In the genomic region with DNA sequence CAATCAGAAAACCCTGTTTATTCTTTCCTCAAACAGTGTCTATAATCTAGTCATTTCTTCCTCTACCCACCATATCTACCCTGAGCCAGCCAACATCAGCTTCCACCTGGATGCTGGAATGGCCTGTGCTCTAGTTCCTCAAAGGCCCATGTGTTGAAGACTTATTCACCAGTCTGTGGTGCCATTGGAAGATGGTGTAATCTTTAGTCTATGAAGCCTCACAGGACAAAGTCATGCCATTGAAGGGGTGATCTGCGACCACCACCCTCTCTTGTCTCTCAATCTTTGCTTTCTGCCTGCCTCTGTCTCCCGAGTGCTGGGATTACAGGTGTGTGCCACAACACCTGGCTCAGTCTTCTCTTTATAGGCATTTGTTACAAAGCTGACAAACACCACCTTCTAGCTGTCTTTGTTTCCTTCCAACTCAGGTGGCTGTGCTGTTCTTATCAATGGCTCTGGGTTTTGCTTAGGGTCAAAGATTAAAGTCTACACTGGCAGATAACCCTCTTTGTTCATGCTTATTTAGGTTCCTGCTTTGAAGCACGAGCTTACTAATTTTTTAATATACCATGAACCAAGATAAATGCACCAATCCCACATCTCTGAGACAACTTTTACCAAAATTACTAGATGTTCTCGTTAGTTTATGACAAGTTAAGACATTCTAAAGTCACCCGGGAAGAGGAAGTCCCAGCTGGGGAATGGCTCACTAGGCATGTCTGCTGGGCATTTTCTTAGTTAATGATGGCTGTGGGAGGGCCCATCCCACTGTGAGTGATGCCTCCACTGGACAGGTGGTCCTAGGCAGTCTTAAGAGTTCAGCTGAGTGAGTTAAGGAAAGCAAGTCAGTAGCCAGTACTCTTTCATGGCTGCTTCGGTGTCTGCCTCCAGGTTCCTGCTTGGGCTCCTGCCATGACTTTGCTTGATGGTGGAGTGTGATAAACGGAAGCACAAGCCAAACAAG, we compare ENCODE assay signal across 24 mouse cellular contexts.
"Had no signal": no experiment of that assay in that cellular context is flagged by ENCODE, and none has a peak within 500 bp of the region (broad histone marks: within the 10 kb centered on the region; RNA-seq: fewer than 3 reads in every experiment).

No protein-coding gene starts in this region.

- H3K27me3 ChIP-seq: heart, embryonic 13.5 days; heart, embryonic 15.5 days; hindbrain, embryonic 12.5 days; limb, embryonic 12.5 days had no signal

- H3K4me2 ChIP-seq: heart, embryonic 11.5 days; heart, embryonic 13.5 days; heart, embryonic 15.5 days; hindbrain, embryonic 12.5 days; hindbrain, embryonic 14.5 days; limb, embryonic 12.5 days; liver, embryonic 11.5 days had no signal

- H3K4me3 ChIP-seq: gastrocnemius, adult 2 months; heart, adult 2 months; heart, embryonic 13.5 days; heart, embryonic 15.5 days; hindbrain, embryonic 10.5 days; hindbrain, embryonic 12.5 days; layer of hippocampus, adult 2 months; left cerebral cortex, adult 2 months; limb, embryonic 10.5 days; limb, embryonic 12.5 days had no signal

- H3K4me1 ChIP-seq: heart, embryonic 13.5 days; heart, embryonic 15.5 days; hindbrain, embryonic 10.5 days; hindbrain, embryonic 12.5 days had no signal

- H3K9me3 ChIP-seq: heart, embryonic 15.5 days; hindbrain, embryonic 12.5 days; limb, embryonic 10.5 days; limb, embryonic 12.5 days had no signal

- H3K36me3 ChIP-seq: heart, embryonic 13.5 days; heart, embryonic 15.5 days; hindbrain, embryonic 10.5 days; hindbrain, embryonic 12.5 days; limb, embryonic 10.5 days; limb, embryonic 12.5 days had no signal

- H3K27ac ChIP-seq: gastrocnemius, adult 2 months; heart, adult 2 months; heart, embryonic 13.5 days; heart, embryonic 15.5 days; hindbrain, embryonic 10.5 days; hindbrain, embryonic 12.5 days; hindbrain, embryonic 14.5 days; layer of hippocampus, adult 2 months; left cerebral cortex, adult 2 months; limb, embryonic 10.5 days; limb, embryonic 12.5 days had no signal

- DNase-seq: gastrocnemius, adult 2 months; gastrocnemius, postnatal 10 days; gastrocnemius, postnatal 25 days; heart, adult 2 months; heart, postnatal 4 days; kidney, adult 18-20 months; kidney, adult 8-10 months; kidney, postnatal 10 days; kidney, postnatal 25 days; liver had no signal

- H3K9ac ChIP-seq: heart, embryonic 13.5 days; heart, embryonic 15.5 days; hindbrain, embryonic 12.5 days; hindbrain, embryonic 14.5 days; limb, embryonic 12.5 days had no signal

- ATAC-seq: forebrain, embryonic 16.5 days; hindbrain, embryonic 16.5 days; inflammation-experienced regulatory T-cells, adult 6 months had no signal
